Mouse (Mus musculus) liver, embryonic 18 days (tissue): Measurements from ENCODE around the gene Adam26b. TPM values are rescaled to one million over a fixed set of nuclear protein-coding genes. Genes with fewer than 3 reads are reported as not detected.

Source experiments
- polyA plus RNA-seq: library from polyadenylated mRNA; depleted of rRNA; stranded (reverse); fragments of >200 nt; gene quantifications from 2 replicates; pipeline ENCODE4 v1.2.3, GENCODE M21; 2012; rRNA removed

The Adam26b gene
- polyA plus RNA-seq: not detected in 2 replicates

GRCm38 (mm10) chr8:43528006-43528405 is at the start of gene Adam26b:
Adam26b (minus strand) TSS chr8:43528106.

GRCm38 (mm10) chr8:43576607-43577006 is 48.7 kb upstream of the Adam26b start, which contains the start of gene Adam26a:
Adam26a (minus strand) TSS chr8:43576707.

Other genes starting within 250 kb of the Adam26b start
- not detected in 2 replicates for gene Zfp42, start 221.1 kb downstream of the Adam26b start, polyA plus RNA-seq
- gene Adam26a, start 48.6 kb upstream of the Adam26b start, polyA plus RNA-seq: not detected in 2 replicates
- gene Gm5346, start 99.2 kb upstream of the Adam26b start, polyA plus RNA-seq: not detected in 2 replicates
- not detected in 2 replicates for gene Adam34, start 181.9 kb upstream of the Adam26b start, polyA plus RNA-seq